Mouse (Mus musculus) bone marrow macrophage, adult 2 months (primary cell): ENCODE measurements around the gene Il17rb. TPM values are rescaled to one million over a fixed set of nuclear protein-coding genes. Genes with fewer than 3 reads are reported as not detected.

Source experiments
- H3K27ac ChIP-seq: 2 replicates; pipeline ENCODE4 v1.5.1; 2012; ENCODE audit warnings: low read depth, low read length; ENCODE audit not compliant: insufficient read depth
- H3K4me1 ChIP-seq: 2 replicates; pipeline ENCODE4 v1.6.1; 2012; ENCODE audit warnings: low read length; ENCODE audit not compliant: control insufficient read depth, insufficient read depth
- H3K4me3 ChIP-seq: 2 replicates; pipeline ENCODE4 v1.5.1; 2012; ENCODE audit warnings: mild to moderate bottlenecking, low read length, moderate library complexity; ENCODE audit not compliant: insufficient read depth
- CTCF ChIP-seq: IDR thresholded peaks from 2 replicates; pipeline ENCODE4 v1.5.1; 2012; ENCODE audit warnings: low read depth, mild to moderate bottlenecking, low read length, moderate library complexity
- POLR2A ChIP-seq: IDR thresholded peaks from 2 replicates; pipeline ENCODE4 v1.6.1; 2012; ENCODE audit warnings: mild to moderate bottlenecking, low read depth, low read length, borderline replicate concordance
- polyA plus RNA-seq: library from polyadenylated mRNA; stranded (reverse); fragments of >200 nt; gene quantifications from 2 replicates; pipeline ENCODE4 v1.2.4, GENCODE M21; 2012; ENCODE audit not compliant: missing spikeins, insufficient read depth, insufficient read length

Gene Il17rb
- polyA plus RNA-seq, 1 experiment: not detected

DNA sequence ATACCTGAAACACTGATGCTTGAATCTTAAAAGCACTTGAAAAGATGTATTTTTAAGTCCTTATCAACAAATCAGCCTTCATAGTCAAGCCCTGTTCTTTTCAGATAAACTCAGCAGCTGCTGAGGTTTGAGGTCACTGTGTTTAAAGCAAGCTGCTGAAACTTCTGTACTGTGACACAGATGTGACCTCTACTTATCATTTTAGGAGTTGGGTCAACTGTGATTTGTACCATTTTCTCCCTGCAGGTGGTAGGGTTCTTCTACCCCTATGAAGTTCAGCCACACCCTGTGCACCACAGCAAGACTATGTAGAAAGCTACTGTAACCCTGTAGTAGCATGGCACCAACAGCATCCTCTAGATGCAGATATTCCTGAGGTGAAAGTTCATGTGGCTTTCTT lies 11.4 kb downstream of the Il17rb start:
- H3K4me1 ChIP-seq: no peaks in the 10 kb centered on the region
- no peak overlapping the region for H3K27ac ChIP-seq
- no peak for TF ChIP-seq CTCF
- TF ChIP-seq POLR2A: no peak
- no peak overlapping the region for H3K4me3 ChIP-seq

DNA sequence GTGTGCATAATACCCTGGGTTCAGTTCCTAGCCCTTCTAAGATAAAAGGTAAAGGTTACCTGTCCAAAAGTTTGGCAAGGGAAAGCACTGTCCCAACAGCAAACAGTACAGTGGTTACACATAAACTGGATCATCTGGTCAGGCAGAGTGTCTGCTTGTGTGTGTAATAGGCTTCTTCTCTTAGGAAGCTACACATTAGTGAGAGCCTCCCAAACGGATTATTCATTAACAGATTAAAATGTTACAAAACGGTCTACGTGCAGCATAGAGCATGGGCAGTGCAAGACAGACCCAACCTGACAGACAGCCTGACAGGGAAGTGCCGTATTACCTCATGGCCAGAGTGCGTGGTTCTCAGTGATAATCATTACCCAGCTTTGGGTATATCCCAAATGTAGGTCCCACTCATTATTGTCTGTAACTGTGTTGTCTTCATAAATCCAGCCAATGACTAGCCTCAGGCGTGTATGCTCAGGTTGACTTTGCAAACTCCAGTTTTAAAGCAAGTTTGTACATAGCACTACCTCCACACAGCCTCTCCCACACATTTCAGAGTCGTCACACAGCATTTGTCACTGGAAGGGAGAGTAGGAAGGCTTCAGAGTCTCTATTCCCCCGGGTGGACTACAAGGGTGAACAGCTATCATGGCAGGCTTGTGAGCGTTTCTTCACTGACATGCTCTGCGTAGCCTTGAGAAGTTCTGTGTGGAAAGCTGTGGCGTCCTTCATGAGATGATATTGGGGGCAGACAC lies 12.5 kb downstream of the Il17rb start:
- Histone ChIP-seq H3K27ac (no peak overlapping the region), H3K4me3 (no peak overlapping the region), H3K4me1 (no peaks in the 10 kb centered on the region)
- TF ChIP-seq CTCF (no peak), POLR2A (no peak)

DNA sequence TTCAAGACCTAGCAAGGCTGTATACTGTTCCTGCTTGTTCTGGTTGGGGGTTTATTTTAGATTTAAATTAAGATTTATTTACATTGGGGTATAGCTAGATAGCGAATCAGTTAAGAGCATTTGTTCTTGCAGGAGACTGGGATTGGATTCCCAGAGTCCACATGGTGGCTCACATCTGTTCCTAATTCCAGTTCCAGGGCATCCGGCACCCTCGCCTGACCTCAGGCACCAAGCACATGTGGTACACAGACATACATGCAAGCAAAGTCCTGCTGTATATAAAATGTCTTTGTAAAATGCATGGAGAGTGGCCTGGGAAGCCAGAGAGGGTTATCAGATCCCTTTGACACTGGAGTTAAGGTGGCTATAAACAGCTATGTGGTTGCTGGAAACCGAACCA lies 13.7 kb downstream of the Il17rb start:
- Histone ChIP-seq H3K27ac (no peak overlapping the region), H3K4me3 (no peak overlapping the region), H3K4me1 (no peaks in the 10 kb centered on the region)
- TF ChIP-seq POLR2A: no peak
- TF ChIP-seq CTCF: no peak

DNA sequence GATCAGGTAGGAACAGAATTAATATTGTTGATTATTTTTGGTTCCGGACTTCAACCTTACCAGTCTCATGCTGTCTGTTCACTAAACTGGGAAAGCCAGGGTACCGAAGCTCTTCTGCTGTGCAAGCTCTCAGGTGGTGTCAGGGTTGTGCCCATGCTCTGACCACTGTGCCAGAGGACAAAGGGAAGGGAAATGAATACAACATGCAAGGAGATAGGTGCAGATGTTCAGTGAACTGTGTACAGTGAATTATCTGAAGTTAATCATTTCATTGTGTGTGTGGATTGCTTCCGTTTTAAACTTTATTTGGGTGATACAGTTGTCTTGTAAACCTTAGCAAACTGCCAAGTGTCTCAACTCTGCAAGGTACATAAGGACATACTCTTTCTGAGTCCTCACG lies 20.4 kb downstream of the Il17rb start:
- Histone ChIP-seq H3K4me3 (no peak overlapping the region), H3K27ac (no peak overlapping the region), H3K4me1 (no peaks in the 10 kb centered on the region)
- TF ChIP-seq CTCF (no peak), POLR2A (no peak)

DNA sequence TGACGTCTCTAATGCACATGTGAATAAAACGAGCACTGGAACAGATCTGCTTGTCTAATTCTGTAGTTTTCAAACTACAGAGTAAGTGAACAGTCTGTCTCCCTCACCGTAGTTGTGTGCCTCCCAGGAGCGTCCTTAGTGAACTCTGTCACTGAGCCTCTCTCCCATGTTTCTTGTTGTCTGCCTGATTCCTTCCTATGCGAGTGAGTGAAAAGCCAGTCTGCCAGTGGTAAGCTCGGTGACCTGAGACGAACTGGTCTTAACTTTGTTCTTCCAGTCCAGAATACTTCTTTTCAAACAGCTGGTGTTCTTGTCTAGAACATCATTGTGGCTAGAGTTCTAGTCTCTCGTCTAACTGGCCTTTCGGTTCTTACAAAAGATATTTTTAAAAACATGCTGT lies 21.0 kb downstream of the Il17rb start:
- H3K4me3 ChIP-seq: no peak overlapping the region
- no peak overlapping the region for H3K27ac ChIP-seq
- no peaks in the 10 kb centered on the region for H3K4me1 ChIP-seq
- TF ChIP-seq POLR2A (no peak), CTCF (no peak)

DNA sequence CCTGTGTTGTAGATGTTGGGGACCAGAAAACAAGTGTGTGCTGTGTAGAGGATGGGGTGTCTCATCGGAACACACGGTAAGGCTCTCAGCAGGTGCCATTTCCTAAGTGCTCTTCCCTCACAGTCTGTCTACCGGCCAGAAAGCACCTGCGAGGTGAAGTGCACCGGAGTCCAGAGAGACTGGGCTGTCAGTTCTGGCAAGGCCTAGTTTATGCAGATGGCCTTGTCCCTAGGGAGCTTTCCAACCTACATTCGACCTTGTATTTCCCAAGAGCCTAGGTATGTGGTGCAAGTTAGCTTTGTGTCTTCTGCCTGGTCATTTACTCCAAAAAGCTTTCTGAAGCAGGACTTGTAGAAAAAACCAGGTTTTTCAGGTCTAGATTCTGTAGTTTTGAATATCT lies 21.4 kb downstream of the Il17rb start:
- Histone ChIP-seq H3K4me3 (no peak overlapping the region), H3K27ac (no peak overlapping the region), H3K4me1 (no peaks in the 10 kb centered on the region)
- no peak for TF ChIP-seq CTCF
- TF ChIP-seq POLR2A: no peak

DNA sequence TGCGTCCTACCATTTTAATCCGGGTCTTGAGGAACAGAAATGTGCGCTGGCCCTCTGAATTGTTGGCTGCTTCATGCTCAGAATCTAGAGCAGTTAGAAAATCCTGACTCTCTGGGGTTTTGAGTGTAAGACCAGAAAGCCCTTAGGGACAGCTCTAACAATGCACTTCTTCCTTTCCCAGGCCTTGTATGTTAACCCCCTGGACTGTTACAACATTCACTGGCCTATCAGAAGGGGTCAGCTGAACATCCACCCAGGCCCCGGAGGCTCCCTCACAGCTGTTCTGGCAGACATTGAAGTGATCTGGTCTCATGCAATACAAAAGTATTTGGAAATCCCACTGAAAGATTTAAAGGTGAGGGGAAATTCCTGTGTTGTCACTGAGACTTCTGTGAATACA lies 22.6 kb downstream of the Il17rb start:
- TF ChIP-seq POLR2A: no peak
- TF ChIP-seq CTCF: no peak
- Histone ChIP-seq H3K4me3 (no peak overlapping the region), H3K4me1 (no peaks in the 10 kb centered on the region), H3K27ac (no peak overlapping the region)

DNA sequence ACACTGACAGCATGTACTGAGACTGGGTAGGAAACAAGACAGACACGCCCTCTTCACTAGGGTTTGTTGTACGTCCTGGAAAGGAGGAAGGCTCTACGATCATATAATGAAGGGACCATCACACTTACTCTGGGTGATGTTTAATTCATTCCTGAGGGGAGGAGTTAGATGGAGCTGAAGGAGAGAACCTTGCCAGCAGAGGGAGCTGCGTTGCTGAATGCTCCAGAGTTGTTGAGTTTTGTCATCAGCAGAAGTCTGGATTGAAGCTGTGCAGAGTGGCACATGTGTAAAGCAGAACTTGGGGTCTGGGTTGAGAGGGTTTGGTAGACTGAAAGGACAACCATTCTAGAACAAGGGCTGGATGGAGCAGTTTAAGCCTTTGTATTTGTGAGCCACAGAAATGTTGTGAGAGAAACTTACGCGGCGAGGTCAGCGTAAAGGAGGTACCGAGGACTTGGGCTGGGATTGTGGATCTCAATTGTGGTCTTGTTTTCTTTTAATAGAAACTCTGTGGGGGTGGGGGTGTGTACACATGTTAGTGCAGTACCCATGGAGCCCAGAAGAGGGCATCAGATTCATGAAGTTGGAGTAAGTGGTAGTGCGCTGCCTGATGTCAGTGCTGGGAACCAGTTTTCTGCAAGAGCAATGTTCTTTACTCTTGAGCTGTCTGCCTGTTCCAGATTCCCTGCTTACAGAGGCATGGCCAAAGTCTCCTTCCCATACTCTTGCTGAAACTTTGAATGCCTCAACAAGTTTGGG lies 28.1 kb downstream of the Il17rb start:
- TF ChIP-seq POLR2A (no peak), CTCF (peak; percentile 35; the same call in 1 of the 2 replicates)

DNA sequence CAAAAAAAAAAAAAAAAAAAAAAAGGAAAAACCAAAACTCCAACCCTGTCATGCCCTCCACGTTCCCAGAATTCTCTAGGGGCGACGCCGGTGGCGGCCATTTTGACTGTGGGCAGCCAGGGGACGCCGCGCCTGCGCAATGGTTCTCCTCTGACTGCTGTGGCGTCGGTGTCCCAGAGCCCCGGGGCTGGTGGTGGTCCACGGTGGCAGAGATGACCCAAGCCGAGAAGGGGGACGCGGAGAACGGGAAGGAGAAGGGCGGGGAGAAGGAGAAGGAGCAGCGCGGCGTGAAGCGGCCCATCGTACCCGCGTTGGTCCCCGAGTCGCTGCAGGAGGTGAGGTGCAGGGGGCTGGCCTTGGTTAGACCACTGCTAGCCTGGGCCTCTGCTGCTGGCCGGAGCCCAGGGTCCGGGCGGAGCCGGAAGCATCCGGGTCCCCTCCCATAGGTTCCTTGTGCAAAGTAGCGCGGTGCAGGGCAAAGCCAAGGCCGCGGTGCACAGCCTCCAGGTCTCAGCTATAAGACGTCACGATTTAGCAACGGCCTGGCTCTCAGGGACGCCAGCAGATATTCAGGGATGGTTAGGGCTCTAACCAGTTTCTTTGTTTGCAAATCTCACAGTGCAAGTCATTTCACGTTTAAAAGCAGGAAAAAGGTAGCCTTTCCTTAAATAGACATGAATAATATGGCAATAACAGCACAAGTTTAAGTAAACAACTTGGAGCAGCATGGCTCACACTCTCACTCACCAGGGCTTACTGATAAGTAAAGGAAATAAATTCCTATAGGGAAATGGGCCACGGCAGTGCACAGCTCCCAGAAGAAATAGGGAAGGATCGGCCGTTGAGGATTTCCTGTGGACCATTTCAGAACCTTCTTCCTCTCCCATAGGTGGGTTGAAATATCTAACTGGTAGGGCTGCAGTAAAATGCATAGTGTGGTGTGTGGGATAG lies 30.2 kb downstream of the Il17rb start, which contains the start of gene Actr8:
TSS of gene Actr8 (plus strand) at position 84 of the 951 bp plus-strand sequence.
- Histone ChIP-seq H3K4me1 (peaks cover 10% of the 10 kb centered on the region), H3K27ac (peak within 1 kb of the TSS; percentile 81), H3K4me3 (peak within 1 kb of the TSS; percentile 80)
- no peak for TF ChIP-seq CTCF
- TF ChIP-seq POLR2A: no peak

More for the DNA sequence above, 28.1 kb downstream of the Il17rb start:
- Histone ChIP-seq H3K4me1 (peaks cover 8% of the 10 kb centered on the region), H3K4me3 (no peak overlapping the region), H3K27ac (no peak overlapping the region)

DNA sequence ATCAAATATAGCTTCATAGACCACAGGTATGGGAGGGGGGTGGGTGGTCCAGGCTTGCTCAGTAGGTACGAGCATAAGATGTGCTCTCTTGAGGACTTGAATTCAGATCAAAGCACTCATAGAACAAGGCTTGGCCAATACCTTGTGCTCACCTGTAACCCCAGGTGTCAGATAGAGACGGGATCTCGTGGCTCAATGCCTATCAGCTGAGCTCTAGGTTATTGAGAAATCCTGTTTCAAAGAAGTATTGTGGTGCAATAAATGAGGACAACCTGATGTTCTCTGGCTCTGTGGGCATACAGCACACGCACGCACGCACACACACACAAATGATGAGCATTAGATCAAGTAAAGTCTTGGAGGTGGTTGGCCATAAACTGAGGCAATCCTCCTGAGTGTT lies 31.8 kb downstream of the Il17rb start:
- Histone ChIP-seq H3K4me3 (no peak overlapping the region), H3K4me1 (peaks cover 24% of the 10 kb centered on the region), H3K27ac (no peak overlapping the region)
- TF ChIP-seq POLR2A (no peak), CTCF (no peak)
